Mouse (Mus musculus) forebrain, embryonic 15.5 days (tissue): ENCODE measurements around the gene Gm11037. TPM values are rescaled to one million over a fixed set of nuclear protein-coding genes. Genes with fewer than 3 reads are reported as not detected.

Experiments used
- ATAC-seq: fragments of 200-750 bp; cut with Nextera tagmentation; replicated peaks from 2 replicates; pipeline ENCODE4 v1.8.0; 2017; ENCODE audit warnings: mild to moderate bottlenecking, moderate TSS enrichment, moderate library complexity
- H3K27ac ChIP-seq: fragments of 300-500 bp; sonication (generic); replicated peaks from 2 replicates; pipeline ENCODE4 v1.5.1; 2015; ENCODE audit warnings: mild to moderate bottlenecking, inconsistent platforms
- H3K27me3 ChIP-seq: fragments of 300-500 bp; sonication (generic); 2 replicates; pipeline ENCODE4 v1.6.1; 2015; ENCODE audit warnings: inconsistent platforms
- H3K36me3 ChIP-seq: fragments of 300-500 bp; sonication (generic); 2 replicates; pipeline ENCODE4 v1.6.1; 2015; ENCODE audit warnings: mild to moderate bottlenecking, inconsistent platforms
- H3K4me1 ChIP-seq: fragments of 300-500 bp; sonication (generic); 2 replicates; pipeline ENCODE4 v1.6.1; 2015; ENCODE audit warnings: inconsistent platforms
- H3K4me2 ChIP-seq: fragments of 300-500 bp; sonication (generic); replicated peaks from 2 replicates; pipeline ENCODE4 v1.6.1; 2015; ENCODE audit warnings: mild to moderate bottlenecking, inconsistent platforms
- H3K4me3 ChIP-seq: fragments of 300-500 bp; sonication (generic); 2 replicates; pipeline ENCODE4 v1.5.1; 2015; ENCODE audit warnings: mild to moderate bottlenecking, inconsistent platforms
- H3K9ac ChIP-seq: fragments of 300-500 bp; sonication (generic); replicated peaks from 2 replicates; pipeline ENCODE4 v1.6.1; 2015; ENCODE audit warnings: mild to moderate bottlenecking, inconsistent platforms
- H3K9me3 ChIP-seq: fragments of 300-500 bp; sonication (generic); 2 replicates; pipeline ENCODE4 v1.6.1; 2016; ENCODE audit warnings: inconsistent platforms
- WGBS: fragments of 180-500 bp; shearing (Covaris S2); methylation state at CpG from one replicate; pipeline ENCODE4 v1.1.7; 2015; ENCODE audit warnings: mixed read lengths; 5-methylcytosine and 5-hydroxymethylcytosine counted together
- polyA plus RNA-seq: library from polyadenylated mRNA; unstranded; fragments of >200 nt; fragmentation: Nextera tagmentation; extraction: Ambion mirVana; gene quantifications from 2 replicates; pipeline ENCODE4 v1.2.1, GENCODE M21; 2015

Gm11037 gene
- not detected in 2 replicates for polyA plus RNA-seq

DNA sequence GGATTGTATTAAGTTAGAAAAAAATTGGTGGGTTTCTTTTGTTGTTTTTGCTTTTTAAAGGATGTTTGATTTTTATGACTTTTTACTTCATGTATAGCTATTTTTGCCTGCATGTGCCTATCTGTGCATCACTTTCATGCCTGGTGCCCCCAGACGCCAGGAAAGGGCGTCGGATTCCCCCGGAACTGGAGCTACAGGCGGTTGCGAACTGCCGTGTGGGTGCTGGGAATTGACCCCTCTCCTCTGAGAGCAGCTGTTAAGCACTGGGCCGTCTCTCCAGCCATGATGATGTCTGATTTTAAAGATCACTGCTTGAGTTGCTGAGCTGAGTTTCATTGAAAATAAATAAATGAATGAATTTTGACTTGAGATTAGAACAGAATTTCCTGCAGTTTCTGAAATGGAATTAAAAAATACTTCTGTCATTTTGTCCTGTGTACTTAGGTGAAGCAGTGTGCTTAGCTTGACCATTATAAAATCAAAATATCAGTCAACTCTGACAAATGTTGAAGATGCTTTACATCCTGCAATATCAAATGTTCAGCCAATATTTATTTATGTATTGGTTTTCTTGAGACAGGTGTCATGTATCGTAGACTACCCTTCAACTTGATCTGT lies at the start of gene Gm11037:
Gm11037 (plus strand) TSS at position 568 of the 618 bp plus-strand sequence.
- no peaks in the 10 kb centered on the region for H3K36me3 ChIP-seq
- H3K4me2 ChIP-seq, result no peak within 1 kb of the TSS
- ATAC-seq, result no peak
- H3K27me3 ChIP-seq, result no peaks in the 10 kb centered on the region
- no peak within 1 kb of the TSS for H3K27ac ChIP-seq
- no peaks in the 10 kb centered on the region for H3K4me1 ChIP-seq
- H3K9me3 ChIP-seq, result no peaks in the 10 kb centered on the region
- H3K9ac ChIP-seq, result no peak within 1 kb of the TSS
- H3K4me3 ChIP-seq, result no peak within 1 kb of the TSS
- 88% methylated on average over 9 of the region's 9 CpGs for WGBS

DNA sequence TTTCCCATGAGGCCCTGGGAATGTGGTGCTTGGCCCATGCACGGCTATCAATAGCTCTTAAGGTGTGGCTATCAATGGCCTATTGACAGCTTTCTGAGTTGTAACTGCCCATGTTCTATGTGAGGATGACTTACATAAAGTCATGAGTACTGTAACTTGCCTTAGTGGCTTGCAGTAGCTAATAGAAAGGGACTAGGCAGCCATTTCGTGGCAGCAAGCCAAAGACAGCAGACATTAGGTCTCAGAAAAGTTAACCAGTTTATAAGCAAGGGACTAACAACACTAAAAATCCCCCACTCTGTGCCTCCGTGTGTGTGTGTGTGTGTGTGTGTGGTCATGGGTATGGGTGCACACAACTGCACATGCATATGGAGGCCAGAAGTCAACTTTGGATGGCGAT lies 49.1 kb upstream of the Gm11037 start:
- Histone ChIP-seq H3K4me2 (no peak overlapping the region), H3K36me3 (no peaks in the 10 kb centered on the region), H3K9ac (no peak overlapping the region), H3K4me1 (no peaks in the 10 kb centered on the region), H3K9me3 (no peaks in the 10 kb centered on the region), H3K27me3 (no peaks in the 10 kb centered on the region), H3K27ac (no peak overlapping the region), H3K4me3 (no peak overlapping the region)
- ATAC-seq, result no peak
- 91% methylated on average over 4 of the region's 4 CpGs for WGBS

DNA sequence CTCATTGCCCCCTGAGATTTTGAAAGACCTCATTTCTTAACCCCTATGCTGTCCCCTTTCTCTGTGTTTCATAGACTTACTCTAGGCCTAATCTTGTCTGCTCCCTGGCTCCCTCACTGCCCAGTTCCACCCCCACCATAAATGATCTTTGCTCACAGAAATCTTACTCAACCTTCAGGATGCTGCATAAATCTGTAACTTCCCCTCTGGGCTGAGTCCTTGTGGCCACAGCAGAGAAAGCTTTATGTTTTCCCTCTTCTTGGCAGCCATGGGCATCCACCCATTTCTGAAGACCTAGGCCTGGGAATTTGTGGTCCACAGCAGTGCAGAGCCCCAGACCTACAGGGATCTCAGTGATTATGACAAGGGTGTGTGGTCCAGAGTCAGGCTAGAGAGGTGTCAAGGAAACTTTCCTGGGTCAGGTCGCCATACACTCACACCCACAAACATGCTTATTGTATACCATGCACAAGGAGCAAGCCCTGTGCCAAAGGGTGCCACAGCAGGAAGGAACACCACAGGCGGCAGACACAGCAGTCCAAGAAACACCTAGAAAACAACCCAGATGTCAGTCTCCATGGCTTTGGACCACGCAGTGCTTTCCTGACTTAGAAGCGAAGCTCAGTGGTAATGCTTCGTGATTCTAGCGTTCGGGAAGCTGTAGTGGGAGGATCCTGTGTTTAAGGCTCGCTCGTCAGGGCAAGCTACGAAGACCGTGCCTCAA lies 46.5 kb upstream of the Gm11037 start, which contains the start of gene Siglec1:
Siglec1 (minus strand) TSS at position 99 of the 724 bp plus-strand sequence.
- Histone ChIP-seq H3K4me3 (no peak within 1 kb of the TSS), H3K9me3 (no peaks in the 10 kb centered on the region), H3K27ac (no peak within 1 kb of the TSS), H3K4me2 (no peak within 1 kb of the TSS), H3K27me3 (no peaks in the 10 kb centered on the region), H3K4me1 (no peaks in the 10 kb centered on the region), H3K9ac (no peak within 1 kb of the TSS), H3K36me3 (no peaks in the 10 kb centered on the region)
- ATAC-seq, result no peak
- 85% methylated on average over 11 of the region's 11 CpGs for WGBS

DNA sequence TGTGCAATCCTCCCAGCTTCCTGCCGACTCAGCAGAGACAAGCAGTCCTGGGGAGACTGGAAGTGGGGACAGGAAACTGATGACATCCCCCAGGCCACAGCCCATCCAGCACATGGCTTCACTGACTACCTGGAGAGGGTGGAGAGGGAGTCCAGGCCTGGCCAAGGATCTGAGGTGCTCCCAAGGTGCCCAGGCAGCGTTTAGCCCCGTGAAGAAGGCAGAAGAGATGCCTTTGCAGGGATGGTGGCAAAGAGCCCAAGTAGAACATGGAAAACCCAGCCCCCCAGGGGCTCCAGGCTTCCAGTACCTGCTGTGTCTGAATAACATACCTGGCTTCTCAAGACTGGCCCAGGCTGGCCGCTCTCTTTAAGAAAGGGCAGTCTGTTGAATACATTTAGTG lies 44.7 kb upstream of the Gm11037 start:
- H3K36me3 ChIP-seq, result no peaks in the 10 kb centered on the region
- no peak overlapping the region for H3K27ac ChIP-seq
- H3K9ac ChIP-seq, result no peak overlapping the region
- no peak overlapping the region for H3K4me2 ChIP-seq
- no peak overlapping the region for H3K4me3 ChIP-seq
- H3K27me3 ChIP-seq, result no peaks in the 10 kb centered on the region
- ATAC-seq, result no peak
- H3K4me1 ChIP-seq, result no peaks in the 10 kb centered on the region
- H3K9me3 ChIP-seq, result no peaks in the 10 kb centered on the region
- 84% methylated on average over 4 of the region's 4 CpGs for WGBS

DNA sequence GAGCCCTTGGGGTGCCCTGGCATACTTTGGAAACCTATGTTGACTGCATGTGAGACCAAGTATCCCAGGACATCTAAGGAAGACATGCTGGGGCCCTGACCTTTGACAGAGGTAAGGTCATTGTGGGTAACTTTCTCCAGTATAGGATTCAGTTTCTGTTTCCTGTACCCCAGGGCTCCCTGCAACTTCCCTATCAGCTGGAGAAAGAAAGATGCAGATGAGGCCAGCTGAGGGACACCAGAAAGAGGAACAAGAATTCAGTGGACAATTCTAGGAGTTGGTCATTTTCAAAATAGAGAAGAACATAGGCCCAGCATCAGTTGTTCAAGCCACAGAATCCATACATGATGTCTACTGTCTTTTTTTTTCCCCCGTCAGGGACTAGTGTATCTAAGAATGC lies 43.7 kb upstream of the Gm11037 start:
- no peaks in the 10 kb centered on the region for H3K4me1 ChIP-seq
- H3K36me3 ChIP-seq, result no peaks in the 10 kb centered on the region
- 97% methylated on average over 1 of the region's 1 CpGs for WGBS
- no peak overlapping the region for H3K4me3 ChIP-seq
- H3K27ac ChIP-seq, result no peak overlapping the region
- no peaks in the 10 kb centered on the region for H3K27me3 ChIP-seq
- ATAC-seq, result no peak
- no peak overlapping the region for H3K4me2 ChIP-seq
- H3K9me3 ChIP-seq, result no peaks in the 10 kb centered on the region
- no peak overlapping the region for H3K9ac ChIP-seq

DNA sequence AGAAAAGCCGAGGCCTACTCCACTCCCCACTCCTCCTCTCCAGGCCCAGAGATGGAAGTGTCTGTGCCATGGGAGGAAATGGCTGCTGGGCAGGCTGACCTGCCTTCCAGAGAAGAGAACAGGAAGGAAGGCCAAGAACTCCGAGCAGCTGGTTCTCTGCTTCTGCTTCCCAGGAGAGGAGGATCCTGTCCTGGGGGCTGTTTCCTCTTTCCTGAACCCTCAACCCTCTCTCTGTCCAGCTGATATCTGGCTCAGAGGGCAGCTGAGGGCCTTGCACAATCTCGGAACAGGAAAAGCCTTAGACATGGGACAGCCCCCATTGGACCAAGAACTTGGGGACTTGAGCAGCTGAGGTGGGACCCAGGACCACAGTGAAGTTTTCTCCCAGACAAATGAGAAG lies 42.4 kb upstream of the Gm11037 start:
- H3K9ac ChIP-seq, result no peak overlapping the region
- no peak overlapping the region for H3K4me2 ChIP-seq
- no peaks in the 10 kb centered on the region for H3K36me3 ChIP-seq
- no peaks in the 10 kb centered on the region for H3K27me3 ChIP-seq
- WGBS, result 75% methylated on average over 3 of the region's 3 CpGs
- no peak overlapping the region for H3K27ac ChIP-seq
- ATAC-seq, result no peak
- H3K9me3 ChIP-seq, result no peaks in the 10 kb centered on the region
- H3K4me1 ChIP-seq, result no peaks in the 10 kb centered on the region
- no peak overlapping the region for H3K4me3 ChIP-seq

DNA sequence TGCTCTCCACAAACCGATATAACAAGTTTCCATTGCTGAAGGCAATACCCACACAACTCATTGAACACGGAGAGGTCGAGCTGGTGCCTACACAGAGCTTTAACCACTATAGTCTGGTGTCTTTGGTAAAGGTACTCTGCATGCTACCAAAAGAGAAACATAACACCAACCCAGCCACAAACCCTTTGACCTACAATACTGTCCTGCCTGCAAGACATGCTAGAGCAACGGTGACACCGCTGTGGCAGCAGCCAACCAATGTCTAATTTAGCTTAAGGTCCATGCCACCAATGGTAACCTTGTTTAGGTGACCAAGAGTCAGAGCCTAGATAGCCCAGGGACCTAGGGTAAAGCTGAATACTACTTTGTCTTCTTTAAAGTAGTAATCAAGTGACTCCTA lies 39.7 kb upstream of the Gm11037 start:
- H3K4me3 ChIP-seq, result no peak overlapping the region
- no peak for ATAC-seq
- 87% methylated on average over 5 of the region's 5 CpGs for WGBS
- H3K36me3 ChIP-seq, result no peaks in the 10 kb centered on the region
- no peak overlapping the region for H3K4me2 ChIP-seq
- no peaks in the 10 kb centered on the region for H3K9me3 ChIP-seq
- no peaks in the 10 kb centered on the region for H3K27me3 ChIP-seq
- no peak overlapping the region for H3K9ac ChIP-seq
- no peaks in the 10 kb centered on the region for H3K4me1 ChIP-seq
- H3K27ac ChIP-seq, result no peak overlapping the region

DNA sequence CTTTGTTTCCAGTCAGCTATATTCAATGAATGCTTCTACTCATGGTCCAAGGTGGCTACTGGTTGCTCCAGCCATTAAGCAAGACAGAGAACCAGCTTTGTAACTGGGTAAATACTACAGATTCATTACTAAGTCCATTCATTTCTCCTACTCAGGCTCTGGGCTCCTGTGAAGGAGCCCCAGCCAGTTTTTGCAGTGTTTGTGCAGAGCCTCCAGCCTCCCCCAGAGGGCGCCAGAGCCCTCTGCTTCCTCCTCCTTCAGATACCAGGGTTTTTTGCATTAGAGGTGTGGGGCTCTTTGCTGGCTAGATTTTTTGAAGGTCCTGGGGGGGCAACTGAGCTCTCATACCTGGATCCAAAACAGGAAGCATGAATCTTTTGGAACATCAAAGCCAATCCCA lies 38.5 kb upstream of the Gm11037 start:
- Histone ChIP-seq H3K27ac (no peak overlapping the region), H3K36me3 (no peaks in the 10 kb centered on the region), H3K27me3 (no peaks in the 10 kb centered on the region), H3K9ac (no peak overlapping the region), H3K4me2 (no peak overlapping the region), H3K4me1 (no peaks in the 10 kb centered on the region), H3K4me3 (no peak overlapping the region), H3K9me3 (no peaks in the 10 kb centered on the region)
- WGBS, result 0% methylated on average over 1 of the region's 1 CpGs
- peak; percentile 57; the same call in 1 of the 2 replicates for ATAC-seq

DNA sequence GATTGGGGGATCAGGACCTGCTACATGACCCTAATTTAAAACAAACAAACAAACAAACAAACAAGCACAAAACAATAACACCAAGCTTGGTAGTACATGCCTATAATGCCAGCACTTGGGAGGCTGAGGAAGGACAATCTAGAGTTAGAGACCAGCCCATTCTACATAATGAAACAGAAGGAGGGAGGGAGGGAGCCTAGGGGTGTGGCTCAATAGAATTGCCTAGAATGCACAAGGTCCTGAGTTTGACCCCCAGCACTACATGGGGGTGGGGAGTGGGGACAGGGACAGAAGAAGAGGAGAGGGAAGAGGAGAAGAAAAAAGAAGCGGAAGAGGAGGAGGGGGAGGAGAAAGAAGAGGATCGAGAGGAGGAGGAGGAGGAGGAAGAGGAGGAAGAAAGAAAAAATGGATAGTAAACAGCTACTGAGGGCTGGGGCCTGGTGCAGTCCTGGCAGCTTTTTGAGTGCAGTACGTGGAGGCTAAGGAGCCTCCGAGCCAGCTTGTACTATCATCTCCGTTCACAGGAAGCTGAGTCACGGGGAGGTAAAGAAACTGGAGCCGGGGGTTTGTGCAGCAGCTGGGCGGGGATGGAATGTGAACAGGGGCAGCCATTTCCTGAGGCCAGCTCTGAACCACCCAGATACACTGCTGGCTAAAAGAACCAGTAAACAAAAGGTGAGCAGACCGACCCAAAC lies 37.0 kb upstream of the Gm11037 start:
- no peak overlapping the region for H3K9ac ChIP-seq
- ATAC-seq, result no peak
- no peaks in the 10 kb centered on the region for H3K36me3 ChIP-seq
- no peak overlapping the region for H3K27ac ChIP-seq
- H3K4me2 ChIP-seq, result no peak overlapping the region
- H3K9me3 ChIP-seq, result no peaks in the 10 kb centered on the region
- no peak overlapping the region for H3K4me3 ChIP-seq
- WGBS, result 24% methylated on average over 9 of the region's 9 CpGs
- no peaks in the 10 kb centered on the region for H3K4me1 ChIP-seq
- no peaks in the 10 kb centered on the region for H3K27me3 ChIP-seq

DNA sequence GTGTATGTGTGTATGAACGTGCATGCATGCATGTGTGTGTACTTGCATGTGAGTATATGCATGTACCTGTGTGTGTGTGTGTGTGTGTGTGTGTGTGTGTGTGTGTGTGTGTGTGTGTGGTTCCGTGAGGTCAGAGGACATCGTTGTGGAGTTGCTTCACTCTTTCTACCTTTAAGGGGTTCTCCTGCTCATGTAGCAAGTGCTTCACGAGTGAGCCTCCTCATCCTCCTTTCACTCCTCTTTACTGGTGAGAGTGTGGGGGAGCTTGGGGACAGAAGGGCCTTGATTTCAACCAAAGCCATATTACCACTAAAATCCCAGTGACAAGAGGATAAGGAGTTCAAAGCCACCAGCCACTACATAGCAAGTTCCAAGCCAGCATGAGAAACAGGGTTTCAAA lies 36.2 kb upstream of the Gm11037 start:
- Histone ChIP-seq H3K4me1 (no peaks in the 10 kb centered on the region), H3K27me3 (no peaks in the 10 kb centered on the region), H3K9ac (no peak overlapping the region), H3K36me3 (no peaks in the 10 kb centered on the region), H3K27ac (no peak overlapping the region), H3K4me3 (no peak overlapping the region), H3K4me2 (no peak overlapping the region), H3K9me3 (no peaks in the 10 kb centered on the region)
- 76% methylated on average over 4 of the region's 4 CpGs for WGBS
- ATAC-seq, result no peak

DNA sequence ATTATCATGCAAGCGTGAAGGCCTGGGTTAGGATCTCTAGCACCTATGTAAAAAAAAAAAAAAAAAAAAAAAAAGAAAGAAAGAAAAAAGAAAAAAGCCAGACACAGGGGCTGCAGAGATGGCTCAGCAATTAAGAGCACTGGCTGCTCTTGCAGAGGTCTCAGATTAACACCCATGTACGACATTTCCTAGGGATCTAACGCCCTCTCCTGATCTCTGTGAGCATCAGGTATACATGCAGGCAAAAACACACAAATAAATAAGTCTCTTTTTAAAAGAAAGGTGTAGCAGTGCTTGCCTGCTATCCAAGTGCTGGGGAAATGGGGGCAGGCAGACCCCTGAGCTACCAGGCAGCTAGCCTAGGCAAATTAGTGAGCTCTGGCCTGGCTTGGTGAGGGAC lies 31.8 kb upstream of the Gm11037 start:
- 55% methylated on average over 3 of the region's 3 CpGs for whole genome bisulfite sequencing
- H3K4me1 ChIP-seq, result no peaks in the 10 kb centered on the region
- no peaks in the 10 kb centered on the region for H3K36me3 ChIP-seq
- H3K27ac ChIP-seq, result no peak overlapping the region
- H3K4me3 ChIP-seq, result no peak overlapping the region
- H3K4me2 ChIP-seq, result no peak overlapping the region
- no peak for ATAC-seq
- H3K27me3 ChIP-seq, result no peaks in the 10 kb centered on the region
- no peak overlapping the region for H3K9ac ChIP-seq
- H3K9me3 ChIP-seq, result no peaks in the 10 kb centered on the region

DNA sequence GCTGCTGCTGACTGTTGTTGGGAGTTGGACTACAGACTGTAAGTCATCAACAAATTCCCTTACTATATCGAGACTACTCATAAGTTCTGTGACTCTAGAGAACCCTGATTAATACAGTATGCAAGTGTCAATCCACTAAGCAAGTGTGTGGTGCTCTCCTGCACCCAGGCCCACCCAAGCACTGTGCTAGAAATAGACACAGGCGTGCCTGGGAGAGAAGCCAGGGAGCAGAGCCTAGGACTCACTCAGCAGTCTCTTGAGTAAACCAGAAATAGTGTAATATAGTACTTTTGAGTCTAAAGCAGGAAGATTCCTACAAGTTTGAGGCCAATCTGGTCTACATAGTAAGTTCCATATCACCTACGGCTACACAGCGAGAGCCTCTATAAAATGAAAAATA lies 29.3 kb upstream of the Gm11037 start:
- Histone ChIP-seq H3K4me3 (no peak overlapping the region), H3K9me3 (no peaks in the 10 kb centered on the region), H3K4me1 (no peaks in the 10 kb centered on the region), H3K27ac (no peak overlapping the region), H3K27me3 (no peaks in the 10 kb centered on the region), H3K36me3 (no peaks in the 10 kb centered on the region), H3K4me2 (no peak overlapping the region), H3K9ac (no peak overlapping the region)
- WGBS, result 87% methylated on average over 4 of the region's 4 CpGs
- no peak for ATAC-seq
